18 mouse cellular contexts compared by ENCODE assay signal in genomic region chr6:86087813-86088212, GRCm38 (mm10). TPM values are rescaled to one million over a fixed set of nuclear protein-coding genes. Genes with fewer than 3 reads are reported as not detected.
DNase-seq lines count a peak whose midpoint lies in the region; ATAC-seq and TF ChIP-seq lines count a peak whose summit lies in the region.
"Had no signal": no experiment of that assay in that cellular context is flagged by ENCODE, and none has a peak within 500 bp of the region (broad histone marks: within the 10 kb centered on the region; RNA-seq: fewer than 3 reads in every experiment).

No protein-coding gene starts in this region.

- no peaks in the 10 kb centered on the region for H3K27me3 ChIP-seq in C2C12 (ENCODE audit: control insufficient read depth, insufficient read depth, insufficient read length)
- no peaks in the 10 kb centered on the region for H3K27me3 ChIP-seq in G1E (ENCODE audit: insufficient read depth, low read length)
- H3K27me3 ChIP-seq: midbrain, embryonic 12.5 days; neural tube, embryonic 12.5 days had no signal

- H3K9me3 ChIP-seq in G1E (replicated peaks): no peaks in the 10 kb centered on the region
- H3K9me3 ChIP-seq: midbrain, embryonic 12.5 days; neural tube, embryonic 12.5 days had no signal

- ATAC-seq in G1E (ENCODE audit: extremely low read depth, insufficient number of reproducible peaks, low FRiP score, poor library complexity, severe bottlenecking): 0 out of 2 replicates have a peak, but pooled peaks have one; percentile 28
- ATAC-seq: hindbrain, embryonic 16.5 days had no signal

- H3K27ac ChIP-seq in left cerebral cortex, adult 2 months: peak overlapping the region; percentile 89
- H3K27ac ChIP-seq: midbrain, embryonic 12.5 days; neural tube, embryonic 12.5 days had no signal

- DNase-seq in left cerebral cortex, adult 2 months (ENCODE audit: extremely low spot score in 1 of 2, low spot score in 2 of 2): no peak
- no peak for DNase-seq in left cerebral cortex, postnatal 10 days (ENCODE audit: extremely low spot score in 1 of 2, low spot score in 2 of 2)
- no peak for DNase-seq in G1E (ENCODE audit: low spot score)
- peak; percentile 51 for DNase-seq in layer of hippocampus, adult 9-10 months (ENCODE audit: low spot score)
- no peak for DNase-seq in testis, postnatal 14 days (ENCODE audit: low spot score)
- DNase-seq in heart, adult 9 months (ENCODE audit: low spot score in 2 of 2): no peak
- DNase-seq: adrenal gland, postnatal 25 days; cerebellum, postnatal 10 days; kidney, adult 18-20 months; kidney, postnatal 14 days; liver; lung, adult 18-20 months; lung, postnatal 36 days had no signal

- no peak overlapping the region for H3ac ChIP-seq in C2C12 (ENCODE audit: control insufficient read depth, insufficient read length, low read depth)

- no peak for TF ChIP-seq CTCF in left cerebral cortex, adult 2 months (IDR thresholded peaks at IDR 0.05)
- TF ChIP-seq CTCF in C2C12 (IDR thresholded peaks at IDR 0.05; ENCODE audit: control insufficient read depth, insufficient read depth, insufficient read length) (no peak), G1E (IDR thresholded peaks at IDR 0.05; ENCODE audit: low read depth, low read length) (no peak)

- H3K79me2 ChIP-seq in C2C12 (ENCODE audit: control insufficient read depth, insufficient read depth): no peaks in the 10 kb centered on the region

- H3K4me3 ChIP-seq in left cerebral cortex, adult 2 months: no peak overlapping the region
- peak overlapping the region; percentile 12 for H3K4me3 ChIP-seq in C2C12 (ENCODE audit: insufficient read depth, poor library complexity, severe bottlenecking)
- no peak overlapping the region for H3K4me3 ChIP-seq in G1E (ENCODE audit: low read depth, low read length)
- H3K4me3 ChIP-seq: midbrain, embryonic 12.5 days; neural tube, embryonic 12.5 days had no signal

- peaks cover 77% of the 10 kb centered on the region for H3K4me1 ChIP-seq in G1E (ENCODE audit: insufficient read depth, low read depth, low read length)
- H3K4me1 ChIP-seq: midbrain, embryonic 12.5 days; neural tube, embryonic 12.5 days had no signal

- intact Hi-C loops in left cerebral cortex, adult 2 months (cut with DNase I): loop anchor here (2.0 kb wide), 2 partner anchors 39 to 59 kb away; partner anchors contain the start of gene Add2
- intact Hi-C loops in left cerebral cortex, postnatal 10 days (cut with DNase I): loop anchor here (5.0 kb wide), 1 partner anchor 61 kb away; the partner anchor contains the start of gene Add2

- no peaks in the 10 kb centered on the region for H3K79me3 ChIP-seq in C2C12 (ENCODE audit: low read depth)

- H3K36me3 ChIP-seq in C2C12 (ENCODE audit: control insufficient read depth, insufficient read depth) (no peaks in the 10 kb centered on the region), G1E (replicated peaks) (peaks cover 81% of the 10 kb centered on the region)

TF ChIP-seq in C2C12, 6 proteins besides CTCF, POLR2A, EP300 and RAD21:
- no peak for TF ChIP-seq MYOD1 (IDR thresholded peaks at IDR 0.05; ENCODE audit: control insufficient read depth, insufficient read length, low read depth)
- TF ChIP-seq CEBPB (IDR thresholded peaks at IDR 0.05; ENCODE audit: low read depth): no peak
- TF ChIP-seq MYOG (IDR thresholded peaks at IDR 0.05; ENCODE audit: control insufficient read depth, extremely low read depth, insufficient read length): no peak
- TF ChIP-seq MAX (IDR thresholded peaks at IDR 0.05): no peak
- TF ChIP-seq USF1 (IDR thresholded peaks at IDR 0.05; ENCODE audit: low read depth): no peak
- TF ChIP-seq FOSL1 (IDR thresholded peaks at IDR 0.05; ENCODE audit: insufficient read depth, low read length, poor library complexity, severe bottlenecking): no peak

RNA-seq across cellular contexts. Expression of gene Add2, which starts 59.3 kb away (rescaled TPM):
- total RNA-seq in left cerebral cortex, adult 2 months (2021): 100 to 1,000 TPM; 222 to 223 TPM
- 100 to 1,000 TPM; 198 to 206 TPM for total RNA-seq in left cerebral cortex, postnatal 10 days (2021)
- polyA plus RNA-seq in C2C12 (2012; fragmentation: generic; extraction: Trizol) (6.7 TPM), G1E (2012) (114 and 125 TPM in 2 replicates)
- total RNA-seq in G1E (2014; fragmentation: Nextera tagmentation) (43.2 and 82.9 TPM in 2 replicates), G1E (2017) (106 and 121 TPM in 2 replicates)
- total RNA-seq: gastrocnemius, adult 18-20 months had no signal
